Mouse (Mus musculus): Measurements from ENCODE around the gene Olfr1294.

Olfr1294 gene

DNA sequence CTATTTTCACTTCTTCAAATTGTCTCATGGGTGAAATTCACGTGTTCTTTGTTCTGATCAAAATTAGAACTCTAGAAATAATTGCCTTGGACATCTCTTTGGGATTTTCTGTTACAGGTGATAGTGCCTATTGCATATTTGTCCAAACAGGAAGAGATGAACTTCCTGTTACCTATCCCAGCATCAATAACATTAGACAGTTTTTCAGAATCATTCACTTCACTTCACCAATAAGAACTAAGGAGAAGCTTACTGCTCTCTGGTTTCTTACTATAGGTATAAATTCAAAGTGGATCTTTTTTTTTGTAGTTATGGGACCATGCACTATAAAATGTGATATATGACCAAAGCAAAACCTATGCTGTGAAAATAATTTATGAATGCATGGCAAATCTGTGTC is at the start of gene Olfr1294:
Gene Olfr1294 (minus strand): TSS at position 101 of the 400 bp plus-strand sequence.
- no peak for DNase-seq (ENCODE audit: low spot score in 2 of 2)

DNA sequence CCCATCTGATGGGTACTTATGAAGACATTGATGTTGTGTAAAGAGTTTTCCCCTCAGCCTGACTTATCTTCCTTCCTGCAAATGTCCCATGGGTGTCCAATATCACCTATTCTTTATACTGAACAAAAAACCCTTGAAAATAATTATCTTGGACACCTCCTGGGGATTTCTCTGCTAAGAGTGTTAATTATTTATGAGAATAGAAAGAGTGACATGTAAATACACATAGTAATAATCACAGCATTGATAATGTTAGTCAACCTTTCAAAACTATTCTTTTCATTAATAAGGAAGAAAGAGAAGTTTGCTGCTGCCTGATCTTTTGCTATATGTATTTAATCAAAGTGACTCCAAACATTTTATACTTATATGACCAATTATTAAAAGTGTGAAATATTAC is 29.5 kb upstream of the Olfr1294 start, which contains the start of gene Olfr1295:
Gene Olfr1295 (minus strand): TSS at position 101 of the 400 bp plus-strand sequence.
- DNase-seq (ENCODE audit: low spot score in 2 of 2) = no peak

DNA sequence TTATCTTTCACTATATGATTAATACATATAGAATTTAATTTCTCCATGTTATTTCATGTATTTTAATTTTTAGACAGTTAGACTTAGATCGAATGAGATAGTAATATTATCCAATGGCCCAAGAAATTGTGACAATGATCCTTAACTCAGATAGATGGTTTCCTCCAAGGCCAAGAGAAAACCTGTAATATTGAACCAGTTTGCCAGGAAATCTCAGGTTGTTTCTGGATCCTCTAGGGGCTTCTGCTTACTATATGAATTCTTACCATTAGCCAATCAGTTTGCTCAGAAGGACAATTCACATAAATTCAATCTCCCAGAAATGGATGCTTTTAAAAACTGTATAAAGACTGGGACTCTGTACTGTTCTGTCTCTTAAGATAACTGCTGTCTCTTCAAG is 15.2 kb downstream of the Olfr1294 start, which contains the start of gene Olfr1293-ps:
Gene Olfr1293-ps (plus strand): TSS at position 301 of the 400 bp plus-strand sequence.
- DNase-seq (ENCODE audit: low spot score in 2 of 2) = no peak

DNA sequence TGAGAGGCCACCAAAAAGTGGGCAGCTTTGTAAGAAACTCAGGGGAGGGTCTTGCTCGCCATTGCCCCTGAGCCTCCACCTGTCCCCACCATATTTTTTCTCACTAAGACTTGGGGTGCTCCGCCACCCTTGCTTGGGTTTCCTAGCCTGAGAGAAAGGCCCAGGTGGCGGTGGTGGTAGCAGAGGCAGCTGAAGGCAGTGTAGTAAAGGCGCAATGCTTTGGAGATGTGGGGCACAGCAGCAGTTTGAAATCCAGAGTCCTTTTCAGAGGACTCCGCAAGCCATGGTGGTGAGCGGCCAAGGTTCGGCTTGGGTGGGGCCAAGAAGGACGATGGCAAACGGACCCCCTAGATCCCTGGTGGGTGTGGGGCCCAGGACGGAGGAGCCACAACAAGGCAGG is 22.6 kb downstream of the Olfr1294 start:
- DNase-seq (ENCODE audit: low spot score in 2 of 2) = no peak

DNA sequence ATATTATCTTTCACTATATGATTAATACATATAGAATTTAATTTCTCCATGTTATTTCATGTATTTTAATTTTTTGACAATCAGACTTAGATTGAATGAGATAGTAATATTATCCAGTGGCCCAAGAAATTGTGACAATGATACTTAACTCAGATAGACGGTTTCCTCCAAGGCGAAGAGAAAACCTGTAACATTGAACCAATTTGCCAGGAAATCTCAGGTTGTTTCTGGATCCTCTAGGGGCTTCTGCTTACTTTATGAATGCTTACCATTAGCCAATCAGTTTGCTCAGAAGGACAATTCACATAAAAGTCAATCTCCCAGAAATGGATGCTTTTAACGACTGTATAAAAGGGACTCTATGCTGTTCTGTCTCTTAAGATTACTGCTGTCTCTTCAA is 43.2 kb downstream of the Olfr1294 start, which contains the start of gene Olfr1291-ps1:
Gene Olfr1291-ps1 (plus strand): TSS at position 301 of the 400 bp plus-strand sequence.
- DNase-seq (ENCODE audit: low spot score in 2 of 2) = no peak

DNA sequence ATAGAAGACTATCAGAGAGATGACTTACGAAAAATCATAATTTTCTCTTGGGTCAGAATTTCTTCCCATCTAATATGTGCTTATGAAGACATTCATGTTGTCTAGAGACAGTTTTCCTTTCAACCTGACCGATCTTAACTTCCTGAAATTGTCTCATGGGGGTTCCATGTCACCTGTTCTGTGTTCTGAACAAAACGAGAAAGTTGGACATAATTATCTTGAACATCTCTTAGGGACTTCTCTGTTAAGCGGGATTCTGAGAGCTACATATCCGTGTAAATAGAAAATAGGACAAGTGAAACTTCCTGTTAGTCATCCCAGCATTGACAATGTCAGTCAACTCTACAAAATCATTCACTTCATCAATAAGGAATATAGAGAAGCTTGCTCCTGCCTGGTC is 46.4 kb downstream of the Olfr1294 start, which contains the start of gene Olfr1290:
Gene Olfr1290 (minus strand): TSS at position 101 of the 400 bp plus-strand sequence.
- no peak for DNase-seq (ENCODE audit: low spot score in 2 of 2)
